In genomic region chr7:144425953-144426352, GRCm38 (mm10) we compare ENCODE assay signal across 9 mouse cellular contexts. TPM values are rescaled to one million over a fixed set of nuclear protein-coding genes. Genes with fewer than 3 reads are reported as not detected.
DNase-seq lines count a peak whose midpoint lies in the region; ATAC-seq and TF ChIP-seq lines count a peak whose summit lies in the region.
"Had no signal": no experiment of that assay in that cellular context is flagged by ENCODE, and none has a peak within 500 bp of the region (broad histone marks: within the 10 kb centered on the region; RNA-seq: fewer than 3 reads in every experiment).

No protein-coding gene starts in this region.

- H3K4me1 ChIP-seq in thymus, adult 2 months (replicated peaks; ENCODE audit: control insufficient read depth, insufficient read depth, low read length): no peaks in the 10 kb centered on the region
- peaks cover 3% of the 10 kb centered on the region; the same call in 1 of the 2 replicates for H3K4me1 ChIP-seq in cortical plate, adult 2 months (ENCODE audit: control insufficient read depth, insufficient read depth, low read length)
- H3K4me1 ChIP-seq in hindbrain, embryonic 11.5 days (replicated peaks; ENCODE audit: control insufficient read depth, insufficient read depth, low read length): no peaks in the 10 kb centered on the region
- H3K4me1 ChIP-seq in lung, adult 2 months (ENCODE audit: control insufficient read depth, insufficient read depth, low read length): no peaks in the 10 kb centered on the region
- H3K4me1 ChIP-seq: neural tube, embryonic 12.5 days had no signal

- no peak overlapping the region for H3K27ac ChIP-seq in thymus, adult 2 months (ENCODE audit: control insufficient read depth, insufficient read depth, low read length)
- no peak overlapping the region for H3K27ac ChIP-seq in cortical plate, adult 2 months (ENCODE audit: insufficient read depth, low read length)
- no peak overlapping the region for H3K27ac ChIP-seq in hindbrain, embryonic 11.5 days (ENCODE audit: low read depth, low read length)
- H3K27ac ChIP-seq: neural tube, embryonic 12.5 days had no signal

- no peak overlapping the region for H3K4me2 ChIP-seq in hindbrain, embryonic 11.5 days (replicated peaks; ENCODE audit: low read depth, low read length)
- H3K4me2 ChIP-seq: neural tube, embryonic 12.5 days had no signal

- no peaks in the 10 kb centered on the region for H3K27me3 ChIP-seq in thymus, adult 2 months (ENCODE audit: control insufficient read depth, insufficient read depth, low read length)
- no peaks in the 10 kb centered on the region for H3K27me3 ChIP-seq in hindbrain, embryonic 11.5 days (ENCODE audit: control insufficient read depth, insufficient read depth, low read length)
- H3K27me3 ChIP-seq: neural tube, embryonic 12.5 days had no signal

- H3K36me3 ChIP-seq in thymus, adult 2 months (ENCODE audit: control insufficient read depth, insufficient read depth, low read length): no peaks in the 10 kb centered on the region
- no peaks in the 10 kb centered on the region for H3K36me3 ChIP-seq in hindbrain, embryonic 11.5 days (ENCODE audit: control insufficient read depth, insufficient read depth, low read length)
- H3K36me3 ChIP-seq: neural tube, embryonic 12.5 days had no signal

- peak; percentile 91 for TF ChIP-seq CTCF in thymus, adult 2 months (IDR thresholded peaks at IDR 0.05; ENCODE audit: borderline replicate concordance, control insufficient read depth, extremely low read depth, insufficient read depth, low read length, poor library complexity)
- peak; percentile 75 for TF ChIP-seq CTCF in cortical plate, adult 2 months (IDR thresholded peaks at IDR 0.05; ENCODE audit: extremely low read depth, insufficient read depth, low read length)
- peak; percentile 68 for TF ChIP-seq CTCF in lung, adult 2 months (IDR thresholded peaks at IDR 0.05; ENCODE audit: insufficient read depth, low read length)

- H3K9ac ChIP-seq in hindbrain, embryonic 11.5 days (ENCODE audit: low read depth, low read length): no peak overlapping the region
- H3K9ac ChIP-seq: neural tube, embryonic 12.5 days had no signal

- peak; percentile 24 for DNase-seq in gastrocnemius, adult 18-20 months (ENCODE audit: low spot score)
- no peak for DNase-seq in gastrocnemius, postnatal 25 days
- DNase-seq in thymus, adult 2 months: peak; percentile 48
- DNase-seq in thymus, adult 18-20 months: no peak
- peak; percentile 83 for DNase-seq in hindbrain, embryonic 11.5 days (ENCODE audit: low spot score)
- peak; percentile 53 for DNase-seq in lung, adult 2 months
- DNase-seq in spleen, postnatal 4 days (ENCODE audit: low spot score in 2 of 2): peak; percentile 32 to 83

- WGBS in thymus, adult 2 months: 19% methylated on average over 8 of the region's 8 CpGs
- 13% methylated on average over 8 of the region's 8 CpGs for WGBS in hindbrain, embryonic 11.5 days
- WGBS in lung, adult 2 months: 10% methylated on average over 8 of the region's 8 CpGs

- no peak for ATAC-seq in hindbrain, embryonic 11.5 days (ENCODE audit: low FRiP score)

- H3K4me3 ChIP-seq in thymus, adult 2 months (ENCODE audit: control insufficient read depth, insufficient read depth, low read length): no peak overlapping the region
- H3K4me3 ChIP-seq in cortical plate, adult 2 months (ENCODE audit: insufficient read depth, low read length): no peak overlapping the region
- H3K4me3 ChIP-seq in hindbrain, embryonic 11.5 days (ENCODE audit: low read depth, low read length): no peak overlapping the region
- H3K4me3 ChIP-seq in lung, adult 2 months (replicated peaks; ENCODE audit: extremely low read depth, low read depth, low read length): no peak overlapping the region
- H3K4me3 ChIP-seq: neural tube, embryonic 12.5 days had no signal

- H3K9me3 ChIP-seq in hindbrain, embryonic 11.5 days (ENCODE audit: control insufficient read depth, low read length): no peaks in the 10 kb centered on the region
- H3K9me3 ChIP-seq: neural tube, embryonic 12.5 days had no signal

- TF ChIP-seq POLR2A in thymus, adult 2 months (IDR thresholded peaks at IDR 0.05; ENCODE audit: control insufficient read depth, extremely low read depth, insufficient read depth, low read length, poor library complexity): no peak
- TF ChIP-seq POLR2A in cortical plate, adult 2 months (IDR thresholded peaks at IDR 0.05; ENCODE audit: extremely low read depth, insufficient read depth, low read length): no peak
- TF ChIP-seq POLR2A in lung, adult 2 months (IDR thresholded peaks at IDR 0.05; ENCODE audit: borderline replicate concordance, extremely low read depth, low read depth, low read length): no peak

RNA-seq across cellular contexts. Expression of gene Cttn, which starts 44.9 kb away (rescaled TPM):
- total RNA-seq in gastrocnemius, adult 18-20 months (2021): 10 to 100 TPM; 17.9 to 21.6 TPM
- 10 to 100 TPM; 18.7 to 22.1 TPM for total RNA-seq in gastrocnemius, postnatal 25 days (2021)
- 17.6 and 22.0 TPM in 2 replicates for polyA plus RNA-seq in thymus, adult 2 months (2012; rRNA removed)
- 146 and 147 TPM in 2 replicates for polyA plus RNA-seq in cortical plate, adult 2 months (2012; rRNA removed)
- polyA plus RNA-seq in hindbrain, embryonic 11.5 days (2014; fragmentation: Nextera tagmentation; extraction: Ambion mirVana): 174 and 196 TPM in 2 replicates
- polyA plus RNA-seq in lung, adult 2 months (2012; rRNA removed): 69.3 and 89.7 TPM in 2 replicates

Comparison
In these comparisons a context has a peak if more than half of its experiments do, and no peak if none do; other contexts are left out.
1. DNase-seq: peak in gastrocnemius, adult 18-20 months (single experiment), thymus, adult 2 months (single experiment), hindbrain, embryonic 11.5 days (single experiment), lung, adult 2 months (single experiment) and spleen, postnatal 4 days (2 of 2); none in gastrocnemius, postnatal 25 days (single experiment) and thymus, adult 18-20 months (0 of 2).
2. Peak in every context shown above with its lines, with median percentiles within 50 percentile points of each other: CTCF ChIP-seq.